Mouse (Mus musculus) heart, adult 2 months (tissue): Measurements from ENCODE around the gene Gm44790.

Source experiments
- CTCF ChIP-seq: fragments of 200-600 bp; IDR thresholded peaks from 2 replicates; pipeline ENCODE4 v1.8.1; 2022; ENCODE audit warnings: antibody characterized with exemption, mild to moderate bottlenecking, moderate library complexity
- POLR2A ChIP-seq: fragments of 200-500 bp; IDR thresholded peaks from 2 replicates; pipeline ENCODE4 v1.6.1; 2011; ENCODE audit warnings: mild to moderate bottlenecking, low read depth, low read length, control low read depth; ENCODE audit not compliant: insufficient read depth

DNA sequence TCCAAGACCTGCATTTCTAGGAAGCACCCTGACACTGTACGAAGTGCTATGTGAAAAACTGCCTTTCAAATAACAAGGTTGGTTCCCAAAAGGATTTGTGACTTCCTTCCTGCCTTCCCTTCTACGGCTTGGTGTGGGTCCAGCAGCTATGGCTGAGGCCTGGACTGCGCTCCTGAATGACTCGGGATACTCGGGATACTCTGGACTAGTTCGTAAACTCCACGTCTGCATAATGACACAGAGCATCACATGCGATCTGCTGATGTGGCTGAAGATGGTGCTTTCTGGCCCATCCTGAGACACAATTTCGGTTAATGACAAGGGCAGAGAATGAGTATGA is 45.3 kb downstream of the Gm44790 start:
- TF ChIP-seq POLR2A, result no peak
- no peak for TF ChIP-seq CTCF
